8 mouse cellular contexts compared by ENCODE assay signal in the genomic region with DNA sequence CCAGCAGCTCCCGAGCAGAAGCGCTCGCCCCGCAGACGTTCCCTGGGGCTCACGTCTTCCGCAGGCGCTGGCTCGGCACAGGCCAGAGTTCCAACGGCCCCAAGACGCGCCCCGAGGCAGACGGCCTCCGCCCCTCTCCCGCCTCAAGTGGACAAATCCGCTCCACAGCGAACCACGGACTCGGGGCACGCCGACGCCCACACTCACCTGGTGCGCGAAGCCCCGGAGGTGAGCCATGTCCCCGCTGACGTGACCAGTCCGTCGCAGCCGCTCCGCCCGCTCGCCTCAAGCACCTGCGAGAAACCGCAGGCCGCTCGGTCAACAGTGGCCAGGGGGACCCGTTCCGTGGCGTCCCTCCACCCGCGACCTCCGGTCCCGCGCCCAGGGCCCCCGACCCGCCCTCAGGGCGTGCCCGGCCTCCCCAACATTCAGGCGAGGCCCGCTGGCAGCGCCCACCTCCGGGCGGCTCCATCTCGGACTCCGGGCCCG. TPM values are rescaled to one million over a fixed set of nuclear protein-coding genes. Genes with fewer than 3 reads are reported as not detected.
DNase-seq lines count a peak whose midpoint lies in the region; ATAC-seq and TF ChIP-seq lines count a peak whose summit lies in the region.

No protein-coding gene starts in this region.

- peak; percentile 6; the same call in 1 of the 2 replicates for ATAC-seq in forebrain, postnatal 0 days
- ATAC-seq in megakaryocyte, adult 5-6 weeks (ENCODE audit: poor library complexity, severe bottlenecking), result peak; percentile 31
- no peak; the same call in 1 of the 2 replicates for ATAC-seq in stomach, embryonic 16.5 days (ENCODE audit: insufficient read depth, low FRiP score)

- no peaks in the 10 kb centered on the region for H3K9me3 ChIP-seq in forebrain, postnatal 0 days (ENCODE audit: low read length)
- no peaks in the 10 kb centered on the region for H3K9me3 ChIP-seq in stomach, embryonic 16.5 days (replicated peaks; ENCODE audit: control insufficient read depth, low read length)

- H3K4me1 ChIP-seq in spleen, adult 2 months (ENCODE audit: control insufficient read depth, insufficient read depth, insufficient read length), result peaks cover 3% of the 10 kb centered on the region; the same call in 1 of the 2 replicates
- peaks cover 19% of the 10 kb centered on the region for H3K4me1 ChIP-seq in forebrain, postnatal 0 days (ENCODE audit: insufficient read depth)
- peaks cover 14% of the 10 kb centered on the region for H3K4me1 ChIP-seq in stomach, embryonic 16.5 days (ENCODE audit: control insufficient read depth, insufficient read depth, low read length)

- H3K4me2 ChIP-seq in forebrain, postnatal 0 days (ENCODE audit: low read depth), result peak overlapping the region; percentile 84
- H3K4me2 ChIP-seq in stomach, embryonic 16.5 days (ENCODE audit: low read depth, low read length), result peak overlapping the region; percentile 87

- WGBS in spleen, adult 2 months, result under 1% methylated on average over 58 of the region's 58 CpGs
- WGBS in forebrain, postnatal 0 days, result under 1% methylated on average over 58 of the region's 58 CpGs
- under 1% methylated on average over 54 of the region's 58 CpGs for WGBS in stomach, embryonic 16.5 days

- no peaks in the 10 kb centered on the region for H3K27me3 ChIP-seq in spleen, adult 2 months (ENCODE audit: control insufficient read depth, insufficient read depth, low read length)
- H3K27me3 ChIP-seq in forebrain, postnatal 0 days (ENCODE audit: insufficient read depth, low read length), result no peaks in the 10 kb centered on the region
- H3K27me3 ChIP-seq in stomach, embryonic 16.5 days (ENCODE audit: control insufficient read depth, insufficient read depth, low read length), result no peaks in the 10 kb centered on the region

- DNase-seq in adrenal gland, postnatal 25 days, result peak; percentile 47
- no peak for DNase-seq in adrenal gland, adult (ENCODE audit: inconsistent age in 2 of 2, low spot score in 1 of 2)
- DNase-seq in spleen, adult 2 months (ENCODE audit: low read depth in 1 of 2, low spot score in 2 of 2), result peak in 1 of 2 experiments; percentile 38
- DNase-seq in spleen, adult 18-20 months, result no peak
- DNase-seq in forebrain, postnatal 0 days, result no peak
- DNase-seq in kidney, postnatal 36 days, result peak; percentile 54 to 74

- no peak for TF ChIP-seq POLR2A in spleen, adult 2 months (IDR thresholded peaks at IDR 0.05; ENCODE audit: low read depth, low read length)

- peak overlapping the region; percentile 77 for H3K4me3 ChIP-seq in spleen, adult 2 months (ENCODE audit: extremely low read depth, insufficient read depth, insufficient read length)
- H3K4me3 ChIP-seq in forebrain, postnatal 0 days (ENCODE audit: low read depth, low read length), result peak overlapping the region; percentile 83
- peak overlapping the region; percentile 98 for H3K4me3 ChIP-seq in stomach, embryonic 16.5 days (replicated peaks; ENCODE audit: low read length)

- no peaks in the 10 kb centered on the region for H3K36me3 ChIP-seq in spleen, adult 2 months (ENCODE audit: control insufficient read depth, insufficient read depth, low read length)
- 0 out of 2 replicates have a peak, but pooled peaks cover 2% of the 10 kb centered on the region for H3K36me3 ChIP-seq in forebrain, postnatal 0 days (ENCODE audit: insufficient read depth)
- H3K36me3 ChIP-seq in stomach, embryonic 16.5 days (ENCODE audit: control insufficient read depth, insufficient read depth, low read length), result peaks cover 3% of the 10 kb centered on the region; the same call in 1 of the 2 replicates

- H3K9ac ChIP-seq in forebrain, postnatal 0 days, result peak overlapping the region; percentile 88
- H3K9ac ChIP-seq in stomach, embryonic 16.5 days (ENCODE audit: low read length), result peak overlapping the region; percentile 95

- peak overlapping the region; percentile 76 for H3K27ac ChIP-seq in spleen, adult 2 months (ENCODE audit: insufficient read depth, low read length)
- peak overlapping the region; percentile 83 for H3K27ac ChIP-seq in forebrain, postnatal 0 days (ENCODE audit: low read depth, low read length)
- peak overlapping the region; percentile 92 for H3K27ac ChIP-seq in stomach, embryonic 16.5 days (ENCODE audit: low read length)

- TF ChIP-seq CTCF in spleen, adult 2 months (IDR thresholded peaks at IDR 0.05; ENCODE audit: extremely low read depth, insufficient read depth, insufficient read length, insufficient replicate concordance), result no peak
- TF ChIP-seq CTCF in forebrain, postnatal 0 days (IDR thresholded peaks at IDR 0.05; ENCODE audit: low read depth), result no peak; the same call in 1 of the 2 replicates

RNA-seq across cellular contexts. Expression of gene Stk25, which starts 23.3 kb away (rescaled TPM):
- total RNA-seq in adrenal gland, postnatal 25 days (2021), result 98.3 and 156 TPM in 2 replicates
- polyA plus RNA-seq in spleen, adult 2 months (2012; rRNA removed), result 63.2 and 65.6 TPM in 2 replicates
- total RNA-seq in forebrain, postnatal 0 days (2014; rRNA removed), result 278 and 312 TPM in 2 replicates
- 371 and 381 TPM in 2 replicates for polyA plus RNA-seq in forebrain, postnatal 0 days (2015; fragmentation: Nextera tagmentation; extraction: Ambion mirVana)
- total RNA-seq in megakaryocyte, adult 5-6 weeks (2015), result 21.4 and 22.7 TPM in 2 replicates
- total RNA-seq in megakaryocyte, adult 5-6 weeks (2017), result 26.5 and 39.6 TPM in 2 replicates
- 135 and 142 TPM in 2 replicates for polyA plus RNA-seq in stomach, embryonic 16.5 days (2015; fragmentation: Nextera tagmentation; extraction: Ambion mirVana)

RNA-seq across cellular contexts. Expression of gene Bok, which starts 50.3 kb away (rescaled TPM):
- 10.9 and 12.6 TPM in 2 replicates for total RNA-seq in adrenal gland, postnatal 25 days (2021)
- 37.2 and 43.6 TPM in 2 replicates for polyA plus RNA-seq in spleen, adult 2 months (2012; rRNA removed)
- total RNA-seq in forebrain, postnatal 0 days (2014; rRNA removed), result 94.6 and 119 TPM in 2 replicates
- 113 and 150 TPM in 2 replicates for polyA plus RNA-seq in forebrain, postnatal 0 days (2015; fragmentation: Nextera tagmentation; extraction: Ambion mirVana)
- total RNA-seq in megakaryocyte, adult 5-6 weeks (2015), result not detected in 2 replicates
- total RNA-seq in megakaryocyte, adult 5-6 weeks (2017), result not detected in 2 replicates
- polyA plus RNA-seq in stomach, embryonic 16.5 days (2015; fragmentation: Nextera tagmentation; extraction: Ambion mirVana), result 64.5 and 66.8 TPM in 2 replicates

Comparison
In these comparisons a context has a peak if more than half of its experiments do, and no peak if none do; other contexts are left out.
1. DNase-seq: peak in adrenal gland, postnatal 25 days (single experiment) and kidney, postnatal 36 days (2 of 2); none in adrenal gland, adult (0 of 2), spleen, adult 18-20 months (0 of 2) and forebrain, postnatal 0 days (single experiment).
2. RNA of gene Bok, which starts 50.3 kb away (total RNA-seq): 94.6 to 119 TPM in forebrain, postnatal 0 days and 10.9 to 12.6 TPM in adrenal gland, postnatal 25 days; not detected in megakaryocyte, adult 5-6 weeks; every median in the first group is over 10 times any median in the second.
3. Peak in every context shown above with its lines, with median percentiles within 50 percentile points of each other: H3K27ac ChIP-seq and H3K4me3 ChIP-seq.